ENCODE assay signal across 1 mouse cellular context in genomic region chr17:57098321-57098720, GRCm38 (mm10).
A peak's percentile ranks its signal among the peaks of the same experiment; 100 is the strongest.
TF ChIP-seq lines count a peak whose summit lies in the region.

No protein-coding gene starts in this region.

TF ChIP-seq in CH12.LX, 34 proteins besides CTCF, POLR2A, EP300 and RAD21:
- TF ChIP-seq RCOR1 (conservative IDR thresholded peaks at IDR 0.05; ENCODE audit: low read depth, low read length) (no peak), MAX (IDR thresholded peaks at IDR 0.05; ENCODE audit: low read length) (no peak), NRF1 (IDR thresholded peaks at IDR 0.05; ENCODE audit: low read depth, low read length) (no peak), ZNF384 (IDR thresholded peaks at IDR 0.05; ENCODE audit: low read depth, low read length) (no peak), MYC (IDR thresholded peaks at IDR 0.05; ENCODE audit: low read depth, low read length) (no peak), ETS1 (conservative IDR thresholded peaks at IDR 0.05; ENCODE audit: low read depth, low read length) (no peak), ELF1 (IDR thresholded peaks at IDR 0.05; ENCODE audit: low read depth, low read length) (peak; percentile 17; the same call in 1 of the 2 replicates)
